Comparison of ENCODE assay signal across 24 mouse cellular contexts in the genomic region with DNA sequence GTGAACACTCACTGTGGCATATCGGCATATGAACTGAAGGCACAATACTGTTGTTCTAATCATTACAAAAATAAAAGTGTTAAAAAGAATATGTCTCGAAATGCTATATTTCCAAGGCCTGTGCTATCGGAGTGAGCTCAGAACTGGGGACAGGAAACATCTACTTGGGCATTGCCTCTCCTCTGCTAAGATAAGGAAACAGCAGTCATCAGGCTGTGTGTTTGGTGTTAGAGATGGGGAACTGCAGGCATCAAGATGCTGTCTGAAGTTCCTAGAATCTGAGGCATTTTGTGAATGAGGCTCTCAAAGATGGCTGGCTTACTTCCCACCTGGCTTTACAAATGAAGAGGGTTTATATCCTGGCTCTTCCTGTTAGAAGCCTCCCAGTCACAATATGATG.
DNase-seq lines count a peak whose midpoint lies in the region; ATAC-seq and TF ChIP-seq lines count a peak whose summit lies in the region.
"Had no signal": no experiment of that assay in that cellular context is flagged by ENCODE, and none has a peak within 500 bp of the region (broad histone marks: within the 10 kb centered on the region; RNA-seq: fewer than 3 reads in every experiment).

No protein-coding gene starts in this region.

- no peaks in the 10 kb centered on the region for H3K4me1 ChIP-seq in midbrain, embryonic 14.5 days (ENCODE audit: control insufficient read depth, insufficient read depth, low read length)
- no peaks in the 10 kb centered on the region for H3K4me1 ChIP-seq in midbrain, postnatal 0 days (ENCODE audit: insufficient read depth, low read length)
- H3K4me1 ChIP-seq: embryonic facial prominence, embryonic 12.5 days; embryonic facial prominence, embryonic 15.5 days; forebrain, embryonic 10.5 days; forebrain, embryonic 12.5 days had no signal

- ATAC-seq in midbrain, embryonic 14.5 days (ENCODE audit: low FRiP score, low TSS enrichment): no peak
- no peak for ATAC-seq in midbrain, postnatal 0 days (ENCODE audit: low FRiP score)
- ATAC-seq in hematopoietic stem cell, adult 5-6 weeks (replicated peaks in 1 of 2; ENCODE audit: insufficient read depth in 1 of 2, low FRiP score in 2 of 2, low TSS enrichment in 1 of 2, low read depth in 1 of 2, poor library complexity in 2 of 2, severe bottlenecking in 2 of 2): peak; percentile 69 to 87
- ATAC-seq: forebrain, embryonic 14.5 days; forebrain, embryonic 16.5 days had no signal

- no peaks in the 10 kb centered on the region for H3K36me3 ChIP-seq in midbrain, embryonic 14.5 days (ENCODE audit: control insufficient read depth, insufficient read depth, low read length)
- H3K36me3 ChIP-seq in midbrain, postnatal 0 days (ENCODE audit: insufficient read depth, low read length): no peaks in the 10 kb centered on the region
- H3K36me3 ChIP-seq: embryonic facial prominence, embryonic 12.5 days; embryonic facial prominence, embryonic 15.5 days; forebrain, embryonic 10.5 days; forebrain, embryonic 12.5 days had no signal

- no peak overlapping the region for H3K27ac ChIP-seq in midbrain, embryonic 14.5 days (replicated peaks; ENCODE audit: low read depth, low read length)
- H3K27ac ChIP-seq in midbrain, postnatal 0 days (ENCODE audit: low read depth, low read length): no peak overlapping the region
- H3K27ac ChIP-seq: embryonic facial prominence, embryonic 12.5 days; embryonic facial prominence, embryonic 15.5 days; forebrain, embryonic 10.5 days; forebrain, embryonic 12.5 days had no signal

- no peak overlapping the region for H3K9ac ChIP-seq in midbrain, embryonic 14.5 days (replicated peaks; ENCODE audit: low read length)
- H3K9ac ChIP-seq in midbrain, postnatal 0 days (replicated peaks; ENCODE audit: low read length, poor library complexity, severe bottlenecking): no peak overlapping the region
- H3K9ac ChIP-seq: embryonic facial prominence, embryonic 12.5 days; embryonic facial prominence, embryonic 15.5 days; forebrain, embryonic 12.5 days had no signal

- no peak overlapping the region for H3K4me3 ChIP-seq in midbrain, embryonic 14.5 days (replicated peaks; ENCODE audit: low read depth, low read length)
- no peak overlapping the region for H3K4me3 ChIP-seq in midbrain, postnatal 0 days (ENCODE audit: low read depth, low read length)
- H3K4me3 ChIP-seq: embryonic facial prominence, embryonic 12.5 days; embryonic facial prominence, embryonic 15.5 days; erythroblast, embryonic 14.5 days; forebrain, embryonic 10.5 days; forebrain, embryonic 12.5 days had no signal

- TF ChIP-seq CTCF in midbrain, postnatal 0 days (IDR thresholded peaks at IDR 0.05): no peak

- H3K9me3 ChIP-seq in midbrain, embryonic 14.5 days (ENCODE audit: control insufficient read depth, low read length): no peaks in the 10 kb centered on the region
- no peaks in the 10 kb centered on the region for H3K9me3 ChIP-seq in midbrain, postnatal 0 days (ENCODE audit: low read length)
- H3K9me3 ChIP-seq: embryonic facial prominence, embryonic 12.5 days; embryonic facial prominence, embryonic 15.5 days; forebrain, embryonic 10.5 days; forebrain, embryonic 12.5 days had no signal

- no peaks in the 10 kb centered on the region for H3K27me3 ChIP-seq in midbrain, embryonic 14.5 days (ENCODE audit: control insufficient read depth, insufficient read depth, low read length)
- H3K27me3 ChIP-seq in midbrain, postnatal 0 days (ENCODE audit: insufficient read depth, low read length): no peaks in the 10 kb centered on the region
- H3K27me3 ChIP-seq: embryonic facial prominence, embryonic 12.5 days; embryonic facial prominence, embryonic 15.5 days; forebrain, embryonic 12.5 days had no signal

- 95% methylated on average over 3 of the region's 3 CpGs for WGBS in midbrain, embryonic 14.5 days
- 94% methylated on average over 3 of the region's 3 CpGs for WGBS in midbrain, postnatal 0 days

- DNase-seq in midbrain, embryonic 14.5 days: peak; percentile 1
- DNase-seq in midbrain, postnatal 0 days (ENCODE audit: low spot score): no peak
- DNase-seq in MEL-GATA-1-ER (ENCODE audit: extremely low read depth, low read depth): peak; percentile 73
- no peak for DNase-seq in urinary bladder, postnatal 4 days (ENCODE audit: low spot score in 2 of 2)
- DNase-seq in frontal cortex, postnatal 10 days (ENCODE audit: low spot score in 2 of 2): no peak
- DNase-seq in layer of hippocampus, postnatal 36 days: no peak
- DNase-seq: adrenal gland, adult 2 months; adrenal gland, postnatal 10 days; adrenal gland, postnatal 25 days; cerebellum, adult 11 months; cerebellum, adult 18-20 months; cerebellum, adult 8-10 months; cerebellum, adult 9-11 months; cerebellum, postnatal 14 days; cerebellum, postnatal 36 days; embryo, embryonic 11 days had no signal

- no peak overlapping the region for H3K4me2 ChIP-seq in midbrain, embryonic 14.5 days (ENCODE audit: low read length)
- no peak overlapping the region for H3K4me2 ChIP-seq in midbrain, postnatal 0 days (ENCODE audit: low read depth, low read length, poor library complexity, severe bottlenecking)
- H3K4me2 ChIP-seq: embryonic facial prominence, embryonic 12.5 days; embryonic facial prominence, embryonic 15.5 days; forebrain, embryonic 12.5 days had no signal

Comparison
In these comparisons a context has a peak if more than half of its experiments do, and no peak if none do; other contexts are left out.
1. DNase-seq: peak in midbrain, embryonic 14.5 days (single experiment) and MEL-GATA-1-ER (single experiment); none in midbrain, postnatal 0 days (single experiment), urinary bladder, postnatal 4 days (0 of 2), frontal cortex, postnatal 10 days (0 of 2) and layer of hippocampus, postnatal 36 days (0 of 2).
2. ATAC-seq: peak in hematopoietic stem cell, adult 5-6 weeks (2 of 2); none in midbrain, embryonic 14.5 days (single experiment) and midbrain, postnatal 0 days (single experiment).